Mouse (Mus musculus) kidney, embryonic 16.5 days (tissue): ENCODE data around the gene Fer. TPM values are rescaled to one million over a fixed set of nuclear protein-coding genes. Genes with fewer than 3 reads are reported as not detected.

Experiments used
- ATAC-seq: fragments of 200-750 bp; cut with Nextera tagmentation; 2 replicates; pipeline ENCODE4 v1.8.0; 2017; ENCODE audit warnings: moderate TSS enrichment; ENCODE audit not compliant: low FRiP score, low TSS enrichment
- H3K27ac ChIP-seq: fragments of 300-500 bp; sonication (generic); 2 replicates; pipeline ENCODE4 v1.5.1; 2014; ENCODE audit warnings: low read length
- H3K27me3 ChIP-seq: fragments of 300-500 bp; sonication (generic); 2 replicates; pipeline ENCODE4 v1.6.1; 2014; ENCODE audit warnings: low read length, control low read depth, mixed read lengths; ENCODE audit not compliant: insufficient read depth
- H3K36me3 ChIP-seq: fragments of 300-500 bp; sonication (generic); 2 replicates; pipeline ENCODE4 v1.6.1; 2014; ENCODE audit warnings: low read length, control low read depth, mixed read lengths; ENCODE audit not compliant: insufficient read depth
- H3K4me1 ChIP-seq: fragments of 300-500 bp; sonication (generic); 2 replicates; pipeline ENCODE4 v1.6.1; 2014; ENCODE audit warnings: low read length, control low read depth, mixed read lengths; ENCODE audit not compliant: insufficient read depth
- H3K4me2 ChIP-seq: fragments of 300-500 bp; sonication (generic); replicated peaks from 2 replicates; pipeline ENCODE4 v1.6.1; 2014; ENCODE audit warnings: low read depth, low read length
- H3K4me3 ChIP-seq: fragments of 300-500 bp; sonication (generic); 2 replicates; pipeline ENCODE4 v1.5.1; 2014; ENCODE audit warnings: mild to moderate bottlenecking, low read length
- H3K9ac ChIP-seq: fragments of 300-500 bp; sonication (generic); replicated peaks from 2 replicates; pipeline ENCODE4 v1.6.1; 2014; ENCODE audit warnings: low read length
- H3K9me3 ChIP-seq: fragments of 300-500 bp; sonication (generic); 2 replicates; pipeline ENCODE4 v1.6.1; 2016; ENCODE audit warnings: low read length, control low read depth
- WGBS: fragments of 180-500 bp; shearing (Covaris S2); extraction: QIAGEN DNeasy Blood & Tissue Kit; methylation state at CpG from one replicate; pipeline ENCODE4 v1.1.7; 2014; 5-methylcytosine and 5-hydroxymethylcytosine counted together
- polyA plus RNA-seq: library from polyadenylated mRNA; unstranded; fragments of >200 nt; fragmentation: Nextera tagmentation; extraction: Ambion mirVana; gene quantifications from 2 replicates; pipeline ENCODE4 v1.2.1, GENCODE M21; 2015

Fer gene
- polyA plus RNA-seq, 1 experiment from 2014 or later, result 35.1 TPM

DNA sequence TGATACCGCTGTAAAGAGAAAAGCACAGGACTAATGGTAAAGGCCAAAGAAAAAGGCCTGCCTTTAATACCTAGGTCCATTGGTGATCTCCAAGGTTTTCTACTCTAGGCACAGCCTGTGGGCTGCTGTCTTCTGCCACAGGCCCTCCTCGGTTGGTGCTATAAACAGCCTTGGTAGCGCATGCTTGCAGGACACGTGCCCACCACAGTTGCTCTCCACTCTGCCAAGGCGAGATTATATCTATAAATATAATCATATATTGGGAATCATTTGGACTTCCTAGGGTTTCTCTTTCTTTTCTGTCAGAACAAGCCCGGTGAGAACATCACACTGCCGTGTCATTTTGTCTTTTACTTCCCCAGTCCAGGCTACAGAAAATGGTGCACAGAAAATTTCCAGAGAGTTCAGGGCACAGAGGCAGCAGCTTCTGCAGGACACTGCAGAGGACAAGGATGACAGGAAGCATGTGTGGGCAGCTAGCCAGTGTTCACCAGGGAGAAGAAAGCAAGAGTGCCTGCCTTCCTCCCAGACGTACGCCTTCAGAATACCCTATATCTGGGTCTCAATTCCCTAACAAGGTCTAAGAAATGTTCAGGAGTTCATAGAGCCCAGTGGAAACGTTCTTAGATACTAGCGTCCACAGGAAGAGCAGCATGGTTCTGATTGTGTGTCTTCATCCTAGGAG is 276.5 kb downstream of the Fer start:
- H3K9me3 ChIP-seq, result no peaks in the 10 kb centered on the region

DNA sequence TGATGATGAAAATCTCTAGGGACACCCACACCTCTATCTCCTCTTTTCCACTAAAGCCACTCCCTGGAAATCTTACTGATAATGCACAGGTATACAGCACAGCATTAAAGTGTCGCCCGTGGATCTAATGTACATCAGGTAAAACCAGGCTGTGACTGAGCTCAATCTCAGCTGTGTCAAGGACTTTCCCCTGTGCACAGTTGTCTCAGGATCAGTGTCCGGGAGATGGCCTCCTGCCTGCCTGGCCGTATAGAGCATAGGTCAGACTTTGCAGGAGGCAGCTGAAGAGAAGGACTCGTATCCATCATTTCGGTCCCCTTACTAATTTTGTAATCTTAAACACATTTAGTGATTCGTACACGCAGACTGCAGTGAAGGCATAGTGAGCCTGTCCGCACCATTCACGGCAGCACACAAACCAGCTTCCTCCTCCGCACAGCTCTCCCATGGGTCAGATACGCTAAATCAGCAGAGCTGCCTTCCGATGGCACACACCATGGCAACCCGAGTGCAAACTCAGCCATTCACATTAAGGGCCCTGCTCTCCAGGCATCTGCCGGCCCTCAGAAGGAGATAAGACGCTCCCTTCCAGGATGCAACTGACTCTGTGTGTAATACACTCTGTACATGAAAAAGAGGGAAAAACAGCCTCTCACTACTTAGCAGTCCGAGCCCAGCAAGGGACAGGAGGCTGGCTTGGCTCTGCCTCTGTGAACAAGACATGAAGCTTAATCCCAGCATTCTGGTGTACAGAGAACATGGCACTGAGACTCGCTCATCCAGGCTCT is 277.4 kb downstream of the Fer start:
- Histone ChIP-seq H3K9me3 (no peaks in the 10 kb centered on the region), H3K27me3 (no peaks in the 10 kb centered on the region), H3K27ac (no peak overlapping the region), H3K9ac (no peak overlapping the region), H3K36me3 (0 out of 2 replicates have a peak, but pooled peaks cover 3% of the 10 kb centered on the region), H3K4me1 (no peaks in the 10 kb centered on the region), H3K4me2 (no peak overlapping the region), H3K4me3 (no peak overlapping the region)
- WGBS, result 91% methylated on average over 18 of the region's 18 CpGs
- no peak for ATAC-seq

More for the DNA sequence above, 276.5 kb downstream of the Fer start:
- Histone ChIP-seq H3K9ac (no peak overlapping the region), H3K4me3 (no peak overlapping the region), H3K36me3 (0 out of 2 replicates have a peak, but pooled peaks cover 3% of the 10 kb centered on the region), H3K27ac (no peak overlapping the region), H3K4me1 (no peaks in the 10 kb centered on the region), H3K27me3 (no peaks in the 10 kb centered on the region), H3K4me2 (no peak overlapping the region)
- ATAC-seq, result no peak
- WGBS, result 89% methylated on average over 11 of the region's 11 CpGs

DNA sequence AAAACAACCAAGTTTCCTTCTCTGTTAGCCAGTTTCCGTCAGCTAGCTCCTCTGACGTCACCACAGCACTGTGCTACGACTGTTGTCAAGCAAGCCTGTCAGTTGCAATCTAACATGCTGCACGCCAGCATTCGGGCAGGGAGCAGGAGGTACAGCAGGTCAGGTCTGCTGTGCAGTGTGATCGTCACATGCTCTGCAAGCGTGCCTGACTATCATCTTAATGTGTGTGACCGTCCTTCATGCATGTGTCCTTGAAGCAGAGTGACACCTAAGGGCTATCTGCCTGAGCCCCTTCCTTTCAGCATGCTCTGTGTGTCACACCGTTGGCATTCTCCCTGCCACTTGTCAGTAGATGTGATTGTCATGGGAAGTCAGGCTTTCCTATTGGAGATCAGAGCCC is 279.0 kb downstream of the Fer start:
- Histone ChIP-seq H3K27ac (no peak overlapping the region), H3K9ac (no peak overlapping the region), H3K4me1 (no peaks in the 10 kb centered on the region), H3K4me2 (no peak overlapping the region), H3K27me3 (no peaks in the 10 kb centered on the region), H3K9me3 (no peaks in the 10 kb centered on the region), H3K36me3 (0 out of 2 replicates have a peak, but pooled peaks cover 3% of the 10 kb centered on the region), H3K4me3 (no peak overlapping the region)
- ATAC-seq, result no peak
- WGBS, result 85% methylated on average over 9 of the region's 9 CpGs

DNA sequence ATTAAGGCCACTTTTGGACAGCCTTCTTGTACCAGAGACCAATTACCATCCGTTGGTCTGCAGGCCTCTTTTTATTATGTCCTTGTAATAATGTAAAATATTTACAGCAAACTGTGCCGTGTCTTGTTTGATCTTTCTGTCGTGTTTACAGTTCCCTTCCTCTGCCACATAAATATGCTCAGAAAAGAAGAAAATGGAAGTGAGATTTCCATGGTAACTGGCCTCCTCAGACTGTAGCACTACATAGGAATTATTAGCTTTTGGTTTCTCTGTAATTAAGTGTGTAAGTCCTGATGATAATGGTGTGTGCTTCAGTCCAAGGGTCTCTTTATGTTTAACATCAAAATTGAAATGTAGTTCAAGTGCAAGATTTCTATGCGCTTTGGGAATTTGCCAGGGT is 283.5 kb downstream of the Fer start:
- no peaks in the 10 kb centered on the region for H3K4me1 ChIP-seq
- H3K9ac ChIP-seq, result no peak overlapping the region
- H3K36me3 ChIP-seq, result no peaks in the 10 kb centered on the region
- no peak overlapping the region for H3K4me3 ChIP-seq
- H3K9me3 ChIP-seq, result no peaks in the 10 kb centered on the region
- H3K4me2 ChIP-seq, result no peak overlapping the region
- WGBS, result 63% methylated on average over 4 of the region's 4 CpGs
- ATAC-seq, result no peak
- no peaks in the 10 kb centered on the region for H3K27me3 ChIP-seq
- H3K27ac ChIP-seq, result no peak overlapping the region

DNA sequence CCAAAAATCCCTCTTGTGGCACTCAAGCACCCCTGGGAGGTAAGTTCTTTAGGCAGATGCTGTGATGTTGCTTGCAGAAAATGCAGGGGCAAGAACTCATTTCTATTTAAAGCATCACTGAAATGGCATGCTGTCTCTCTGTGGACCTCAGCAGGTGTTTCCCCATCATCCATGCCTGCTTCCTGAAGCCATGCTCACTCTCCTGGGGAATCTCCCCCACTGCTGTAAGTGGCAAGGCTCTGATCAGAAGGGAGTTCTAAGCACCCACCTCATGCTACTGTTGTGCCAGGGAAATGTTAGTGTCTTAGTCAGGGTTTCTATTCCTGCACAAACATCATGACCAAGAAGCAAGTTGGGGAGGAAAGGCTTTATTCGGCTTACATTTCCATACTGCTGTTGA is 287.9 kb downstream of the Fer start:
- no peak overlapping the region for H3K9ac ChIP-seq
- no peak overlapping the region for H3K4me2 ChIP-seq
- WGBS, result 80% methylated on average over 1 of the region's 1 CpGs
- no peak for ATAC-seq
- H3K27me3 ChIP-seq, result no peaks in the 10 kb centered on the region
- no peak overlapping the region for H3K4me3 ChIP-seq
- H3K9me3 ChIP-seq, result peaks cover 5% of the 10 kb centered on the region; the same call in 1 of the 2 replicates
- H3K4me1 ChIP-seq, result no peaks in the 10 kb centered on the region
- H3K36me3 ChIP-seq, result no peaks in the 10 kb centered on the region
- no peak overlapping the region for H3K27ac ChIP-seq

DNA sequence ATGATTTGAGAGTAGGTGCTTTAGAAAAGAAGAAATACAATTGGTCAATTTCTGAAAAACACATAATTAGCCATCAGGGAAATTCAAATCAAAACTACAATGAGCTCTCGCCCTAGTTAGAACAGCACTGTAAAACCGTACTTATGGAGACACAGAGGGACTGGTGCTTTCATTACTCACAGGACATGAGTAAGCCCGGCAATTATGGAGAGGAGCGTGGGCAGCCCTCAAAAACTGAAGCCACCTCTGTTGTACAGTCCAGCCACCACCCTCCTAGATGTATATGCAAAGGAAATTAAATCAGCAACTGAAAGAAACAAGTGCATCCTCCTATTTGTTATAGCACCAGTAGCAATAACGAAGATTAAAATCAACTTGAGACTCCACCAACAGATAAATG is 304.9 kb downstream of the Fer start:
- Histone ChIP-seq H3K9me3 (no peaks in the 10 kb centered on the region; the same call in 1 of the 2 replicates), H3K4me3 (no peak overlapping the region), H3K4me1 (no peaks in the 10 kb centered on the region), H3K27me3 (no peaks in the 10 kb centered on the region), H3K4me2 (no peak overlapping the region), H3K9ac (no peak overlapping the region), H3K36me3 (no peaks in the 10 kb centered on the region), H3K27ac (no peak overlapping the region)
- no peak for ATAC-seq
- 94% methylated on average over 5 of the region's 5 CpGs for WGBS

DNA sequence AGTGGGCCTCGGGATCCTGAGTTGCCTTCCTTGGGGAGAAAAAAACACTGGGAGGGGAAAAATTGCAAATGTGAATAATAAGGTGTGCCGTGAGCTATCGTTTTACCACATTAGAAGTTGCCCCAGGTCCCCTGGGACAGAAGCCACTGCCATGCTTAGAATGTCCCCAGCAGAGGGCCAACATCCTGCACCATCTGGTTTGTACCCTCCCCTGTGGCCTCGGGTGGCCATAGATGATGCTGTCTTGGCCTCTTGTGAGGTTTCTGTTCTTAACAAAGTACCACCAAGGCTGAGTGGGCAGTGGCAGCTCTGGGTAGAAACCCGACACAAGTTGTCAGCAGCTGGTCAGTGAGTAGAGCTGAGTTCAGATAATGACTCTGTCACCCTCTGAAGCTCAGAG is 307.2 kb downstream of the Fer start:
- Histone ChIP-seq H3K4me1 (no peaks in the 10 kb centered on the region), H3K9ac (no peak overlapping the region), H3K4me2 (no peak overlapping the region), H3K27ac (no peak overlapping the region), H3K27me3 (no peaks in the 10 kb centered on the region), H3K36me3 (no peaks in the 10 kb centered on the region), H3K9me3 (no peaks in the 10 kb centered on the region; the same call in 1 of the 2 replicates), H3K4me3 (no peak overlapping the region)
- WGBS, result 61% methylated on average over 5 of the region's 5 CpGs
- no peak for ATAC-seq

DNA sequence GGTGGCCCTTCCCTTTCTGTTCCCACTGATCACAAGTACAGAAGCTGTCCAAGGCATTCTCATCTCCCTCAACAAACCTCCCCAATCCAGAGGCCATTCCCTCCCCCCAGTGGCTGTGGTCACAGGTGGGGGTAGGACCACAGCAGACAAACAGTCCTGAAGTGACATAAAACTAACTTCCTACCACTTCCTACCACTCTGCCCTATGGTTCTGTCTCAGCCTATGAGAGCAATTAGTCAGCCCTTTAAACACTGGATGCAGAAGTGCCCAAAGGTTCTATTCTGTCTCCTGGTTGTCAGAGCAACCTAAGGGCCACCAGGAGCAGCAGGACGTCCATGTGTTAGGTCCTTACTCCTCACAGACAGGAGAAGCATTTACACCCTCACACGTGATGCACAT is 309.6 kb downstream of the Fer start:
- Histone ChIP-seq H3K27ac (no peak overlapping the region), H3K9me3 (no peaks in the 10 kb centered on the region), H3K9ac (no peak overlapping the region), H3K36me3 (no peaks in the 10 kb centered on the region), H3K27me3 (no peaks in the 10 kb centered on the region), H3K4me3 (no peak overlapping the region), H3K4me2 (no peak overlapping the region), H3K4me1 (no peaks in the 10 kb centered on the region)
- 54% methylated on average over 2 of the region's 2 CpGs for WGBS
- ATAC-seq, result no peak

DNA sequence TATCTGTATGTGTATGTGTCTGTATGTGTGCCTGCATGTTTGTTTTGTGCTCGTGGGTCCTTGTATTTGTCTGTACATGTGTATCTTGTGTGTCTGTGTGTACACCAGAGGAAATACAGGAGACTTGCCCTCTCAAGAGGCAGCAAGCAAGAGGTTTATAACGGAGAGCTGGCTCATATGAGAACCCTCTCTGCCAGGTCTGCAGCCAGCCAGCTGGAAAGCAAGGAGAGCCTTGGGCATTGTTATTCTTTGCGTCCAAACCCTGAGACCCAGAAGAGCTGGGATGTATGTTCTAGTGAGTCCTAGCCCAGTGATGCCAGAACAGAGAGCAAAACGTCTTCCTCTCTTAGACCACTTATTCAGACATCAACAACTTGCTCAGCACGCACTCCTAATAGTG is 317.7 kb downstream of the Fer start:
- Histone ChIP-seq H3K9me3 (no peaks in the 10 kb centered on the region), H3K4me3 (no peak overlapping the region), H3K36me3 (no peaks in the 10 kb centered on the region), H3K27me3 (no peaks in the 10 kb centered on the region), H3K4me2 (no peak overlapping the region), H3K27ac (no peak overlapping the region), H3K9ac (no peak overlapping the region), H3K4me1 (no peaks in the 10 kb centered on the region)
- no peak for ATAC-seq
- 78% methylated on average over 5 of the region's 5 CpGs for WGBS

DNA sequence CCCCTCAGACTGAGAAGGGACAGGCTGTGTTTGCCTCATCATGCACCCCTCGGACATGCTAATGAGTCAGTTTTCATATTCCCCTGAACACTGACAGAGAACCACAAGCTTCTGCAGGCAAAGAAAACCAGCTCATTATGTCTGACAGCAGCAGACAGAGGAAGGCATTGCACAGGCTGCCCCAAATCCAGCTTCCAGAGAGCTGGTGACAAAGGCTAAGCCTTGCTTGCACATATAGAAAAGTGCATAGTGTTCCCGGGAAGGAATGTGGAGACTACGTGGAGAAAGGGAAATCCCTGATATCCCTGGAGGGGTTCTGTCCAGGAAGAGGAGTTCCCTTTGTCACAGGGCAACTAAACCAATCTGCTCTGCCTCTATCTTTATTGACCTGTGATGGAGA is 318.4 kb downstream of the Fer start:
- Histone ChIP-seq H3K9me3 (no peaks in the 10 kb centered on the region), H3K4me2 (no peak overlapping the region), H3K9ac (no peak overlapping the region), H3K27me3 (no peaks in the 10 kb centered on the region), H3K4me1 (no peaks in the 10 kb centered on the region), H3K27ac (no peak overlapping the region), H3K4me3 (no peak overlapping the region), H3K36me3 (no peaks in the 10 kb centered on the region)
- ATAC-seq, result no peak
- 65% methylated on average over 3 of the region's 3 CpGs for WGBS
